Mouse (Mus musculus): ENCODE results near the gene Ttll7. TPM values are rescaled to one million over a fixed set of nuclear protein-coding genes. Genes with fewer than 3 reads are reported as not detected.

Ttll7 gene
- polyA plus RNA-seq, 1 experiment from 2014 or later = 6.5 TPM

GRCm38 (mm10) chr3:146896581-146896980 lies 44.4 kb downstream of the Ttll7 start:
- no peak for ATAC-seq
- Histone ChIP-seq H3K27me3 (replicated peaks; ENCODE audit: control insufficient read depth, insufficient read depth, low read length) (no peaks in the 10 kb centered on the region), H3K4me3 (ENCODE audit: low read depth, low read length) (no peak overlapping the region), H3K4me2 (ENCODE audit: low read length) (no peak overlapping the region), H3K36me3 (ENCODE audit: control insufficient read depth, insufficient read depth, low read length) (no peaks in the 10 kb centered on the region), H3K27ac (ENCODE audit: low read depth, low read length) (no peak overlapping the region), H3K9me3 (replicated peaks; ENCODE audit: control insufficient read depth, low read length) (no peaks in the 10 kb centered on the region), H3K4me1 (ENCODE audit: control insufficient read depth, insufficient read depth, low read length) (no peaks in the 10 kb centered on the region), H3K9ac (ENCODE audit: low read length) (no peak overlapping the region)
- WGBS = 86% methylated on average over 8 of the region's 8 CpGs
- DNase-seq (ENCODE audit: low spot score) = no peak

DNA sequence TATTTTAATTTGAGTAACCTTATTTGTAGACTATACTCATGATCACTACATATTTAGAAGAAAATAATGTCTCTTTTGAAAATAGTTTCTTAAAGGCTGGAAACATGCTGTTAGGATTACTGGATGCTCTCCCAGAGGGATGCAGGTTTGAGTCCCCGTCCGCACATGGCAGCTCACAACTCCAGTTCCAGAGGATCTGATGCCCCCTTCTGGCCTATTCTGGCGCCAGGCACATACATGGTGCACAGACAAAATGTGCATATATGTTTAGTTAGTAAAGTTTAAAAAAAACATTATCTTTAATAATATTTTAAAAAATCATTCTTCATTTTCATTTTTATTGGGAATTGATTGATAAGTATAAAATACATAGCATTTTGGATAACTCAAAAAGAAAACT lies 47.9 kb downstream of the Ttll7 start:
- 81% methylated on average over 3 of the region's 3 CpGs for WGBS
- no peaks in the 10 kb centered on the region for H3K4me1 ChIP-seq (ENCODE audit: control insufficient read depth, insufficient read depth, low read length)
- H3K36me3 ChIP-seq (ENCODE audit: control insufficient read depth, insufficient read depth, low read length) = no peaks in the 10 kb centered on the region
- no peaks in the 10 kb centered on the region for H3K9me3 ChIP-seq (replicated peaks; ENCODE audit: control insufficient read depth, low read length)
- no peak overlapping the region for H3K4me3 ChIP-seq (ENCODE audit: low read depth, low read length)
- no peak overlapping the region for H3K4me2 ChIP-seq (ENCODE audit: low read length)
- DNase-seq (ENCODE audit: low spot score) = no peak
- no peak for ATAC-seq
- no peaks in the 10 kb centered on the region for H3K27me3 ChIP-seq (replicated peaks; ENCODE audit: control insufficient read depth, insufficient read depth, low read length)
- H3K27ac ChIP-seq (ENCODE audit: low read depth, low read length) = no peak overlapping the region
- no peak overlapping the region for H3K9ac ChIP-seq (ENCODE audit: low read length)

- H3K9ac ChIP-seq (ENCODE audit: low read length) = no peak overlapping the region
- H3K4me2 ChIP-seq (ENCODE audit: low read length) = no peak overlapping the region
- no peaks in the 10 kb centered on the region for H3K36me3 ChIP-seq (ENCODE audit: control insufficient read depth, insufficient read depth, low read length)
- WGBS = 33% methylated on average over 4 of the region's 4 CpGs
- H3K27me3 ChIP-seq (replicated peaks; ENCODE audit: control insufficient read depth, insufficient read depth, low read length) = no peaks in the 10 kb centered on the region
- no peaks in the 10 kb centered on the region for H3K4me1 ChIP-seq (ENCODE audit: control insufficient read depth, insufficient read depth, low read length)
- no peak overlapping the region for H3K4me3 ChIP-seq (ENCODE audit: low read depth, low read length)
- ATAC-seq (no peak), DNase-seq (ENCODE audit: low spot score) (peak; percentile 41)
- no peak overlapping the region for H3K27ac ChIP-seq (ENCODE audit: low read depth, low read length)
- H3K9me3 ChIP-seq (replicated peaks; ENCODE audit: control insufficient read depth, low read length) = no peaks in the 10 kb centered on the region
These were observed 49.6 kb downstream of the Ttll7 start for GRCm38 (mm10) chr3:146901729-146902128.

DNA sequence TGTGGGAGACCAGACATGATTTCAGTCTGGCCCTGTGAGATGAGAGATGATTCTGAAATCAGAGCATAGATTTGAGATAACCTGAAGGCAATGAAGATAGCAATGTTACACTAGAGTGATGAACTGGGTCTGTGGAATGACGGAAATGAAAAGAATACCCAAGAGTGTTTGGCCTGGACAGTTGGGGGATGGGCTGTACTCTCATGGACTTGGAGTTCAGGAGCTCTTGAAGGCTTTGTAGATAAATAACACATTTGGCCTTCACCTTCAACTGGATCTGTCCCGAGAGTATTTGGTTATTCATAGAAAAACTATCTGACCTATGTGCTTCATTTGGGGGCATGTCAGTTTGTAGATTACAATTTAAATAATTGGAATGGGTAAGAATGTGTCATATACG lies 53.4 kb downstream of the Ttll7 start:
- Histone ChIP-seq H3K9me3 (replicated peaks; ENCODE audit: control insufficient read depth, low read length) (no peaks in the 10 kb centered on the region), H3K27ac (ENCODE audit: low read depth, low read length) (no peak overlapping the region), H3K36me3 (ENCODE audit: control insufficient read depth, insufficient read depth, low read length) (no peaks in the 10 kb centered on the region), H3K27me3 (replicated peaks; ENCODE audit: control insufficient read depth, insufficient read depth, low read length) (no peaks in the 10 kb centered on the region), H3K4me2 (ENCODE audit: low read length) (no peak overlapping the region), H3K4me3 (ENCODE audit: low read depth, low read length) (no peak overlapping the region), H3K9ac (ENCODE audit: low read length) (no peak overlapping the region), H3K4me1 (ENCODE audit: control insufficient read depth, insufficient read depth, low read length) (no peaks in the 10 kb centered on the region)
- ATAC-seq (no peak), DNase-seq (ENCODE audit: low spot score) (no peak)
- WGBS = 92% methylated on average over 3 of the region's 3 CpGs

GRCm38 (mm10) chr3:146908922-146909321 lies 56.8 kb downstream of the Ttll7 start:
- Histone ChIP-seq H3K27me3 (replicated peaks; ENCODE audit: control insufficient read depth, insufficient read depth, low read length) (no peaks in the 10 kb centered on the region), H3K36me3 (ENCODE audit: control insufficient read depth, insufficient read depth, low read length) (no peaks in the 10 kb centered on the region), H3K9me3 (replicated peaks; ENCODE audit: control insufficient read depth, low read length) (no peaks in the 10 kb centered on the region), H3K4me2 (ENCODE audit: low read length) (no peak overlapping the region), H3K4me3 (ENCODE audit: low read depth, low read length) (no peak overlapping the region), H3K27ac (ENCODE audit: low read depth, low read length) (no peak overlapping the region), H3K4me1 (ENCODE audit: control insufficient read depth, insufficient read depth, low read length) (no peaks in the 10 kb centered on the region), H3K9ac (ENCODE audit: low read length) (no peak overlapping the region)
- WGBS = 78% methylated on average over 5 of the region's 5 CpGs
- ATAC-seq (no peak), DNase-seq (ENCODE audit: low spot score) (no peak)

DNA sequence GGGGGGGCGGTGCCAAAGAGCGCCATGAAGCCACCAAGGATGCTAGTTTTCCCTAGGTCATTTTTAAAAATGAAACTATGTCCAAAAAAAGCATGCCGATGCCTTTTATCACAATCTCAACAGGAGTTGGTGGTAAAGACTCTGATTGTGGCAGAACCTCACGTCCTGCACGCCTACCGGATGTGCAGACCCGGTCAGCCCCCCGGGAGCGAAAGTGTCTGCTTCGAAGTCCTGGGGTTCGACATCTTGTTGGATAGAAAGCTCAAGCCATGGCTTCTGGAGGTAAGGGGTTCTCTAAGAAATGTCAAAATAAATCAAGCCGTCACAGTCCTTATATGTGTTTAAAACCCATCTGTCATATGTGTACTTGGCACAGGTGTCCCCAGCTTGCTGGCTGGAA lies 60.9 kb downstream of the Ttll7 start:
- Histone ChIP-seq H3K4me3 (ENCODE audit: low read depth, low read length) (no peak overlapping the region), H3K27me3 (replicated peaks; ENCODE audit: control insufficient read depth, insufficient read depth, low read length) (no peaks in the 10 kb centered on the region), H3K36me3 (ENCODE audit: control insufficient read depth, insufficient read depth, low read length) (0 out of 2 replicates have a peak, but pooled peaks cover 6% of the 10 kb centered on the region), H3K9ac (ENCODE audit: low read length) (no peak overlapping the region), H3K4me1 (ENCODE audit: control insufficient read depth, insufficient read depth, low read length) (no peaks in the 10 kb centered on the region), H3K27ac (ENCODE audit: low read depth, low read length) (no peak overlapping the region), H3K4me2 (ENCODE audit: low read length) (no peak overlapping the region), H3K9me3 (replicated peaks; ENCODE audit: control insufficient read depth, low read length) (no peaks in the 10 kb centered on the region)
- ATAC-seq = no peak
- 91% methylated on average over 12 of the region's 12 CpGs for WGBS
- DNase-seq (ENCODE audit: low spot score) = no peak

GRCm38 (mm10) chr3:146914798-146915197 lies 62.6 kb downstream of the Ttll7 start:
- DNase-seq (ENCODE audit: low spot score) = peak; percentile 92
- Histone ChIP-seq H3K4me2 (ENCODE audit: low read length) (no peak overlapping the region), H3K36me3 (ENCODE audit: control insufficient read depth, insufficient read depth, low read length) (0 out of 2 replicates have a peak, but pooled peaks cover 6% of the 10 kb centered on the region), H3K27ac (ENCODE audit: low read depth, low read length) (no peak overlapping the region), H3K4me1 (ENCODE audit: control insufficient read depth, insufficient read depth, low read length) (no peaks in the 10 kb centered on the region), H3K9ac (ENCODE audit: low read length) (no peak overlapping the region), H3K9me3 (replicated peaks; ENCODE audit: control insufficient read depth, low read length) (no peaks in the 10 kb centered on the region), H3K4me3 (ENCODE audit: low read depth, low read length) (no peak overlapping the region), H3K27me3 (replicated peaks; ENCODE audit: control insufficient read depth, insufficient read depth, low read length) (no peaks in the 10 kb centered on the region)
- ATAC-seq = peak; percentile 90
- WGBS = 10% methylated on average over 12 of the region's 12 CpGs

DNA sequence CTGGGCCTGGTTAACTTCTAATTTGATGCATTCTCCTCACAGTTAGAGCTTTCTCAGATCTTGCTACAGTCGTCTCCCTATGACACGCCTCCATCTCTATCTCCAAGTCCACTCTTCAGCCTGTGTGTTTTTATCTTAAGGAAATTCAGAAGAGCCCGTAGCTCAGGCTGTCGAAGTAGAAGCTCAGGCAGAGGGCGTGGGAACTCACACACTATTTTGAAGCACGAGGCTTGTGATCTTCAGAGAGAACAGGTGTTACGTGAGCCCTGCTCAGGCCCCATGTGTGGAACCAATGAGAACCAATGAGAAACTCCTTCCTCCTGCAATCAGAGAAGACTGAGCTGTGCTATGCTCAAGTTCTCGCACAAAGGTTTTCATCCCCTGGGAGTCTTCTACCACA lies 65.7 kb downstream of the Ttll7 start:
- 80% methylated on average over 8 of the region's 8 CpGs for WGBS
- Histone ChIP-seq H3K27me3 (replicated peaks; ENCODE audit: control insufficient read depth, insufficient read depth, low read length) (no peaks in the 10 kb centered on the region), H3K4me3 (ENCODE audit: low read depth, low read length) (no peak overlapping the region)

DNA sequence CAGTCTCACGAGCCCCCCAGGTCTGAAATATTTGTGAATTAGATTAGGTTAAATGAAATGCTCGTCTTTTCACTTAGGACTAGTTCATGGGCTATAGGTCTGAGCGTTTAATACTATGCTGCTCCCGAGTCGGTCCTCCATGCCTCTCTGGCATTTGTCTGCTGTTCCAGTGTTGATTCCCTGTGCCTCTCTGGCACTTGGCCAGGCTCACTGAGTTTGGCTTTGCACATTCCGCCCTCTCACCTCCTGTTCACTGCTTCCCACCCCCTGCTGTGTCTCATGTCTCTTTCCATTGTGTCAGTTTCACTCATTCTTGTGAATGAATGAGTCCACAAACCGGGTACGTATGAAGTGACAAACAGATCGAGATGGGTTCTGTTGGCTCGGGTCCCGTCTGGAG lies 66.2 kb downstream of the Ttll7 start:
- ATAC-seq (no peak), DNase-seq (ENCODE audit: low spot score) (peak; percentile 38)
- Histone ChIP-seq H3K27ac (ENCODE audit: low read depth, low read length) (no peak overlapping the region), H3K4me3 (ENCODE audit: low read depth, low read length) (no peak overlapping the region), H3K9me3 (replicated peaks; ENCODE audit: control insufficient read depth, low read length) (no peaks in the 10 kb centered on the region), H3K9ac (ENCODE audit: low read length) (no peak overlapping the region), H3K4me2 (ENCODE audit: low read length) (no peak overlapping the region), H3K27me3 (replicated peaks; ENCODE audit: control insufficient read depth, insufficient read depth, low read length) (no peaks in the 10 kb centered on the region), H3K36me3 (ENCODE audit: control insufficient read depth, insufficient read depth, low read length) (0 out of 2 replicates have a peak, but pooled peaks cover 6% of the 10 kb centered on the region), H3K4me1 (ENCODE audit: control insufficient read depth, insufficient read depth, low read length) (no peaks in the 10 kb centered on the region)
- 61% methylated on average over 11 of the region's 11 CpGs for WGBS

More for the DNA sequence above, 65.7 kb downstream of the Ttll7 start:
- no peak overlapping the region for H3K9ac ChIP-seq (ENCODE audit: low read length)
- no peak overlapping the region for H3K27ac ChIP-seq (ENCODE audit: low read depth, low read length)
- 0 out of 2 replicates have a peak, but pooled peaks cover 6% of the 10 kb centered on the region for H3K36me3 ChIP-seq (ENCODE audit: control insufficient read depth, insufficient read depth, low read length)
- no peaks in the 10 kb centered on the region for H3K9me3 ChIP-seq (replicated peaks; ENCODE audit: control insufficient read depth, low read length)
- H3K4me2 ChIP-seq (ENCODE audit: low read length) = no peak overlapping the region
- no peak for ATAC-seq
- no peaks in the 10 kb centered on the region for H3K4me1 ChIP-seq (ENCODE audit: control insufficient read depth, insufficient read depth, low read length)
- no peak for DNase-seq (ENCODE audit: low spot score)
